Mouse (Mus musculus) neural tube, embryonic 13.5 days (tissue): ENCODE results near the gene Smim15. TPM values are rescaled to one million over a fixed set of nuclear protein-coding genes. Genes with fewer than 3 reads are reported as not detected.

Source experiments
- ATAC-seq: fragments of 200-750 bp; cut with Nextera tagmentation; 2 replicates; pipeline ENCODE4 v1.8.0; 2017; ENCODE audit warnings: low read depth, mild to moderate bottlenecking, moderate TSS enrichment, moderate library complexity
- H3K27ac ChIP-seq: fragments of 300-500 bp; sonication (generic); replicated peaks from 2 replicates; pipeline ENCODE4 v1.5.1; 2015; ENCODE audit warnings: moderate library complexity, mild to moderate bottlenecking, inconsistent platforms
- H3K27me3 ChIP-seq: fragments of 300-500 bp; sonication (generic); 2 replicates; pipeline ENCODE4 v1.6.1; 2015; ENCODE audit warnings: mild to moderate bottlenecking, inconsistent platforms
- H3K36me3 ChIP-seq: fragments of 300-500 bp; sonication (generic); 2 replicates; pipeline ENCODE4 v1.6.1; 2015; ENCODE audit warnings: mild to moderate bottlenecking, inconsistent platforms
- H3K4me1 ChIP-seq: fragments of 300-500 bp; sonication (generic); replicated peaks from 2 replicates; pipeline ENCODE4 v1.6.1; 2015; ENCODE audit warnings: inconsistent platforms
- H3K4me2 ChIP-seq: fragments of 300-500 bp; sonication (generic); 2 replicates; pipeline ENCODE4 v1.6.1; 2015; ENCODE audit warnings: inconsistent platforms, mild to moderate bottlenecking, moderate library complexity
- H3K4me3 ChIP-seq: fragments of 300-500 bp; sonication (generic); 2 replicates; pipeline ENCODE4 v1.5.1; 2015; ENCODE audit warnings: mild to moderate bottlenecking, inconsistent platforms
- H3K9ac ChIP-seq: fragments of 300-500 bp; sonication (generic); 2 replicates; pipeline ENCODE4 v1.6.1; 2015; ENCODE audit warnings: moderate library complexity, mild to moderate bottlenecking, inconsistent platforms
- H3K9me3 ChIP-seq: fragments of 300-500 bp; sonication (generic); 2 replicates; pipeline ENCODE4 v1.6.1; 2016; ENCODE audit warnings: inconsistent platforms
- whole genome bisulfite sequencing: fragments of 180-500 bp; shearing (Covaris S2); methylation state at CpG from one replicate; pipeline ENCODE4 v1.1.7; 2015; 5-methylcytosine and 5-hydroxymethylcytosine counted together
- polyA plus RNA-seq: library from polyadenylated mRNA; unstranded; fragments of >200 nt; fragmentation: Nextera tagmentation; extraction: Ambion mirVana; gene quantifications from 2 replicates; pipeline ENCODE4 v1.2.1, GENCODE M21; 2015

Gene Smim15
- polyA plus RNA-seq, 1 experiment from 2014 or later, result 40.8 TPM

DNA sequence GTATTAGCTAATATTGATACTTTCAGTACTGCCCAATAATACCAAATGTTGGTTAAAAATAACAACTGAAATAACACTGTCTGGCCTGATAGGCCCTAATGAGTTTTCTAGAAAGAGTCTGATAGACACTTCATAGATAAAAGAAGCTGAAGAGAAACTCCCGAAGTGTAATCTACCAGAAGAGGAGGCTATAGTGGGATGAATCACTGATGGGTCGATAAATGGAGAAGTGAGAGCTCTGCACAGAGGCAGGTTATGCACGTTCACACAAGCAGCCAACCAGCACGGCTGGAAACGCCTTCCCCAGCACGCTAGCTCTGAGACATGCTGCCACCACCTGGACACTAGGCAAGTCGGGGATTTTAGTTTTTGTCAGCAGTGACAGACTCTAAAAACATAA, 2.9 kb upstream of the Smim15 start:
- Histone ChIP-seq H3K36me3 (no peaks in the 10 kb centered on the region), H3K9ac (no peak overlapping the region), H3K27me3 (no peaks in the 10 kb centered on the region), H3K27ac (no peak overlapping the region), H3K4me1 (peaks cover 46% of the 10 kb centered on the region), H3K9me3 (no peaks in the 10 kb centered on the region), H3K4me3 (no peak overlapping the region), H3K4me2 (no peak overlapping the region)
- peak; percentile 52; the same call in 1 of the 2 replicates for ATAC-seq
- 4% methylated on average over 7 of the region's 7 CpGs for WGBS

GRCm38 (mm10) chr13:108043431-108044221, 620 bp upstream of the Smim15 start:
- WGBS, result 1% methylated on average over 23 of the region's 23 CpGs
- H3K4me2 ChIP-seq, result peak overlapping the region; percentile 64
- H3K4me3 ChIP-seq, result peak overlapping the region; percentile 87
- H3K27me3 ChIP-seq, result no peaks in the 10 kb centered on the region
- peaks cover 7% of the 10 kb centered on the region; the same call in 1 of the 2 replicates for H3K36me3 ChIP-seq
- no peaks in the 10 kb centered on the region for H3K9me3 ChIP-seq
- H3K27ac ChIP-seq, result peak overlapping the region; percentile 94
- H3K4me1 ChIP-seq, result peaks cover 46% of the 10 kb centered on the region
- ATAC-seq, result peak; percentile 71
- H3K9ac ChIP-seq, result peak overlapping the region; percentile 93

DNA sequence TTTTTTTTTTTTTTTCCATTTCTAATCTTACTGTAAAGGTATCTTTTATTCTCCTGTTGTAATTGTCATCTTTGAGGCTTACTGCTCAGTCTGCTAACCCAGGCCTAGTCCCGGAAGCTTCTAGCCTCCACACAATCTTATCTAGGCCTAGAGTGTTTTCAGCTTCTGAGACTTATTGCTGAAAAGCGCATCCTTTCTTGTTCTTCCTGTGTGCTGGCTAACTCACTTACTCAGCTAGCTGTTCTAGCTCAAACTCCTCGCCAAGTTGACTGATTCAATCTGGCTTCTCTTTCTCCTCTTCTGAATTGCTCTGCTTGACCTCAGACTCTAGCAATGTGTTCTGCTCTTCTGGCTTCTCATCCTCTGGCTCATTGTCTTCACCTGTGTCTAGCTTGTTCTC, 1.4 kb downstream of the Smim15 start:
- Histone ChIP-seq H3K9me3 (no peaks in the 10 kb centered on the region), H3K4me2 (no peak overlapping the region), H3K36me3 (peaks cover 7% of the 10 kb centered on the region; the same call in 1 of the 2 replicates), H3K27me3 (no peaks in the 10 kb centered on the region), H3K27ac (no peak overlapping the region), H3K4me3 (no peak overlapping the region), H3K4me1 (peaks cover 42% of the 10 kb centered on the region), H3K9ac (no peak overlapping the region)
- WGBS, result 87% methylated on average over 3 of the region's 3 CpGs
- ATAC-seq, result no peak

DNA sequence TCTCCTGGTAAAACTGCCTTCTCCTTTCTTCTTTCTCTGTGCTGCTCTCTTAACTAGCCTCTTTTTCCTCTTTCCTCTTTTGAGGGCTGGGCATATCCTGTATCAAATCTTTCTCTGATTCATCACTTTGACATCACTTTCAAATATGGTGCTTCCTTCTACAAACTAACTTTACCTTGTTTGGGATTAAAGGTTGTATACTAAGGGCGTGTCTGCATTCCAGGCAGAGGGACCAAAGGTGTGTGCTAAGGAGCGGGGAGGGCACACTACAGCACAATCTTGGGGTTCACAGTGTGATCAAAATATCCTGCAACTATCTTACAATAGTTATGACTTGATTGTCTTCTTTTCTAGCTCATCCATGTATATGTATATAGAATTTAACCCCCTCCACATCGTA, 1.8 kb downstream of the Smim15 start:
- Histone ChIP-seq H3K9me3 (no peaks in the 10 kb centered on the region), H3K27me3 (no peaks in the 10 kb centered on the region), H3K4me3 (no peak overlapping the region), H3K9ac (0 out of 2 replicates have a peak overlapping the region, but pooled peaks have one; percentile 18), H3K4me2 (no peak overlapping the region), H3K4me1 (peaks cover 38% of the 10 kb centered on the region), H3K36me3 (peaks cover 7% of the 10 kb centered on the region; the same call in 1 of the 2 replicates), H3K27ac (no peak overlapping the region)
- no peak for ATAC-seq
- WGBS, result 95% methylated on average over 3 of the region's 3 CpGs

- H3K9ac ChIP-seq, result no peak overlapping the region
- no peaks in the 10 kb centered on the region for H3K9me3 ChIP-seq
- H3K4me3 ChIP-seq, result no peak overlapping the region
- H3K27ac ChIP-seq, result no peak overlapping the region
- H3K27me3 ChIP-seq, result no peaks in the 10 kb centered on the region
- H3K4me1 ChIP-seq, result peaks cover 31% of the 10 kb centered on the region
- 67% methylated on average over 6 of the region's 6 CpGs for WGBS
- H3K4me2 ChIP-seq, result no peak overlapping the region
- H3K36me3 ChIP-seq, result peaks cover 7% of the 10 kb centered on the region; the same call in 1 of the 2 replicates
- ATAC-seq, result no peak
Measured at GRCm38 (mm10) chr13:108046891-108047290, 2.6 kb downstream of the Smim15 start.

DNA sequence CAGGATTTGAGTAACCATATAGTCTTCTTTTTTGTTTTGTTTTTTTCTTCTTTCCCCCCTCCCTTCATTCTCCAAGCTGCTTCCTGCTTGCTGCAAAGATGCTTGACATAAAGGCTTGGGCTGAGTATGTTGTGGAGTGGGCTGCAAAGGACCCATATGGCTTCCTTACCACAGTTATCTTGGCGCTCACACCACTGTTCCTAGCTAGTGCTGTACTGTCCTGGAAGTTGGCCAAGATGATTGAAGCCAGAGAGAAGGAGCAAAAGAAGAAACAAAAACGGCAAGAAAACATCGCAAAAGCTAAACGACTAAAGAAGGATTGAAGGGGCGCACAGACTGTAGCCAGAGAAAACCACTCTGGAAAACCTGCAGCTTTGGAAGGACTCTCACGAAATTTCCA, 3.1 kb downstream of the Smim15 start:
- no peak overlapping the region for H3K4me2 ChIP-seq
- H3K4me3 ChIP-seq, result no peak overlapping the region
- H3K36me3 ChIP-seq, result peaks cover 7% of the 10 kb centered on the region; the same call in 1 of the 2 replicates
- H3K9me3 ChIP-seq, result no peaks in the 10 kb centered on the region
- no peak overlapping the region for H3K9ac ChIP-seq
- peaks cover 26% of the 10 kb centered on the region for H3K4me1 ChIP-seq
- 87% methylated on average over 6 of the region's 6 CpGs for WGBS
- no peak overlapping the region for H3K27ac ChIP-seq
- ATAC-seq, result no peak
- no peaks in the 10 kb centered on the region for H3K27me3 ChIP-seq

- H3K9me3 ChIP-seq, result no peaks in the 10 kb centered on the region
- WGBS, result 81% methylated on average over 3 of the region's 3 CpGs
- no peaks in the 10 kb centered on the region for H3K36me3 ChIP-seq
- H3K27me3 ChIP-seq, result no peaks in the 10 kb centered on the region
- H3K4me1 ChIP-seq, result peaks cover 7% of the 10 kb centered on the region
- H3K4me3 ChIP-seq, result no peak overlapping the region
- no peak for ATAC-seq
- no peak overlapping the region for H3K4me2 ChIP-seq
- no peak overlapping the region for H3K27ac ChIP-seq
- no peak overlapping the region for H3K9ac ChIP-seq
Measured at GRCm38 (mm10) chr13:108056896-108057295, 12.7 kb downstream of the Smim15 start.

- no peak overlapping the region for H3K4me3 ChIP-seq
- H3K27ac ChIP-seq, result 0 out of 2 replicates have a peak overlapping the region, but pooled peaks have one; percentile 38
- H3K4me1 ChIP-seq, result peaks cover 24% of the 10 kb centered on the region
- ATAC-seq, result no peak
- no peak overlapping the region for H3K4me2 ChIP-seq
- H3K27me3 ChIP-seq, result no peaks in the 10 kb centered on the region
- H3K9me3 ChIP-seq, result no peaks in the 10 kb centered on the region
- 53% methylated on average over 7 of the region's 7 CpGs for WGBS
- no peaks in the 10 kb centered on the region for H3K36me3 ChIP-seq
- no peak overlapping the region for H3K9ac ChIP-seq
Measured at GRCm38 (mm10) chr13:108060286-108060885, 16.1 kb downstream of the Smim15 start.

DNA sequence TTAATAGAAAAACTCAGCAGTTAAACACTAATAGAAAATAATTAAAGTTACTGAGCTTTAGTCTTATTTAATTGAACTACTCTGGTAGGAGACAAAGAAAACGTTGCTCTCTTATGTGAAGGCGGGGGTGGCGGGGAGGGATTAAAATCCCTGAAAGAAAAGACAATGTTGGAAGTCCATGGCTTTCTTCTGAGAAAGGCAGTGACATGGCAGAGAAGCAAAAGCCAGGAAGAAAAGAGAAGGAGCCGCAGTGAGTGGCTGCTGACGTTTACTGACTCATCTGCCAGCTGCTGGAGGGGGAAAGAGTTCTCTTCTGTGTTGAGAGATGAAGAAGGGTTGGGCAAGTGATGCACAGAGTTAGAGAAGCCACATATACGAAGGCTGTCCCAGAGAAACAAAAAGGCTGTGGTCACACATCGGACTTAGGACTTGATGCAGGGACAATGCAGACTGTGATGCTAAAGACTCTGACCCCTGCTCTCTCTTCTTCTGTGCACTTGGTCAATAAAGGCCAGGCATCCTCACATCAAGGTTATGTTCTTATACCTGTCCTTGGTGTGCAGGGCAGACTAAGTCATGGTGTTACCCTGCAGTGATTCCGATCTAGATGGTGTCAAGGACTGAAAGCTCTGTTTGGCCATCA, 16.8 kb downstream of the Smim15 start:
- no peak for ATAC-seq
- Histone ChIP-seq H3K27ac (no peak overlapping the region), H3K4me1 (peaks cover 24% of the 10 kb centered on the region), H3K4me3 (no peak overlapping the region), H3K4me2 (no peak overlapping the region), H3K9ac (no peak overlapping the region), H3K36me3 (no peaks in the 10 kb centered on the region), H3K9me3 (no peaks in the 10 kb centered on the region), H3K27me3 (no peaks in the 10 kb centered on the region)
- 62% methylated on average over 8 of the region's 8 CpGs for WGBS

- Histone ChIP-seq H3K9ac (no peak overlapping the region), H3K27ac (no peak overlapping the region), H3K4me2 (no peak overlapping the region), H3K36me3 (no peaks in the 10 kb centered on the region), H3K4me1 (peaks cover 24% of the 10 kb centered on the region), H3K4me3 (no peak overlapping the region), H3K9me3 (no peaks in the 10 kb centered on the region), H3K27me3 (no peaks in the 10 kb centered on the region)
- ATAC-seq, result no peak
- 74% methylated on average over 5 of the region's 5 CpGs for WGBS
Measured at GRCm38 (mm10) chr13:108062900-108063299, 18.7 kb downstream of the Smim15 start.

DNA sequence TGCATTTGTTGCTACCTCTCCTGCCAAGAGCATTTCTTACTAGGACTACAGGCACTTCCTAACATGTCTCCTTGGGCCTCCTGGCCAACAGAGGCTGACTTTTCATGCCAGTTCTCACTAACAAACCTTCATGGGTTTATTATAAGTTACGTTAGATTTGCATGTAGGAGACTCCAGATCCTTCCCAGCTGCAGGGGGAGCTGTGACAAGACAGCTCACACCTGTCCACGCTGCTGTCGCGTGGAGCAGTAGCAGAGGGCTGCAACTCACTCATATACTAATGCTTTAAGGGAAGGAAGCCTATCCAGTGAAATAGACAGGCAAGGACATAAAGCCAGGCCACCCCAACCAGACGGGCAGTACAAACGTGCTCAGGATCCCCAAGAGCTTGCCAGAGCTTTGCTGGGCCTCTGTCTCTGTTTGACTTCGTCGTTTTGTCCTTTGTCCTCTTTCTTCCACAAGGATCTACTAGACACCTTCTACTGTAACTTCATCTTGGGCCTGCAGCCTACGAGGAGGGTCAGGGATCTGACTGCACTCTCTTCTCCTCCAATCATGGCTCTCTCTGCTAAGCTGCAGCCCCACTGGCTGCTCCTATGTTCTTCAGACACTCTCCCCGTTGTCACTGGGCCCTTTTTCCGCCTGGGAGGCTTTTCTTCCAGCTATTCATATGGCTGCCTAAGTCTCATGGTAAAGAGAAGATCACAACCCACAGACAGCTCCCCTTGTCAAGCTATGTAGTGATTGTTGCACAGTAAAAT, 19.3 kb downstream of the Smim15 start:
- peaks cover 24% of the 10 kb centered on the region for H3K4me1 ChIP-seq
- H3K9me3 ChIP-seq, result no peaks in the 10 kb centered on the region
- H3K27me3 ChIP-seq, result no peaks in the 10 kb centered on the region
- no peak overlapping the region for H3K4me2 ChIP-seq
- H3K36me3 ChIP-seq, result no peaks in the 10 kb centered on the region
- no peak for ATAC-seq
- no peak overlapping the region for H3K4me3 ChIP-seq
- 71% methylated on average over 11 of the region's 11 CpGs for WGBS
- no peak overlapping the region for H3K9ac ChIP-seq
- H3K27ac ChIP-seq, result no peak overlapping the region

DNA sequence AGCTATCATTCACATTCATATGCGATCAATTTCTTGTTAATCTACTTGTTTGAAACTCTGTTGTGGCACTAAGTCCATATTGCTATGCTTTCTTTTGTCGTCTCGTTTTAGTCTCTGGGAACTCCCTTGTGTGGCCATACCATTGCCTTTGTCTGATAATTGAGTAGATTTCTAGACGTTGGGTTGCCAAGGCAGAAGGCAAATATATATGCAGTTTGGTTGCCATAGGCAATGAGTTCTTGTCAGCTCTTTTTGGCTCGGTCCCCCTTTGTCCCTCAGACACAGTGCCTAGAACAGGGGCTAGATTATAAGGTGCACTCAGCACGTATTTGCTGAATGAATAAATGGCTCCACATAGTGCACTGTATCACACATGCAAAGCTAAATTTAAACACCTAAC, 20.1 kb downstream of the Smim15 start:
- no peak for ATAC-seq
- H3K9me3 ChIP-seq, result no peaks in the 10 kb centered on the region
- H3K4me3 ChIP-seq, result no peak overlapping the region
- no peaks in the 10 kb centered on the region for H3K36me3 ChIP-seq
- H3K27ac ChIP-seq, result no peak overlapping the region
- WGBS, result 21% methylated on average over 6 of the region's 6 CpGs
- no peak overlapping the region for H3K9ac ChIP-seq
- H3K27me3 ChIP-seq, result no peaks in the 10 kb centered on the region
- H3K4me1 ChIP-seq, result peaks cover 24% of the 10 kb centered on the region
- no peak overlapping the region for H3K4me2 ChIP-seq
